Mouse (Mus musculus) MEL (cell line): ENCODE data around the gene Prkcq. TPM values are rescaled to one million over a fixed set of nuclear protein-coding genes. Genes with fewer than 3 reads are reported as not detected.

Experiments used
- DNase-seq: peaks from one replicate; pipeline ENCODE4 v3.0.0; 2011; ENCODE audit warnings: low read depth, low spot score
- H3K27ac ChIP-seq: 2 replicates; pipeline ENCODE4 v1.5.1; 2012; ENCODE audit warnings: low read depth, mild to moderate bottlenecking, control low read depth, low read length, moderate library complexity; ENCODE audit not compliant: control insufficient read depth
- H3K27me3 ChIP-seq, 2 experiments: fragments of 150-350 bp in 1 of 2; sonication (generic) in 1 of 2; 2 replicates each; pipeline ENCODE4 v1.6.1; 2012; ENCODE audit warnings: low read length in 2 of 2, mild to moderate bottlenecking in 2 of 2, improper control_type of control experiment in 1 of 2, moderate library complexity in 1 of 2; ENCODE audit not compliant: insufficient read depth in 2 of 2, control insufficient read depth in 1 of 2
- H3K36me3 ChIP-seq, 2 experiments: 2 replicates each; pipeline ENCODE4 v1.6.1; 2012 to 2014; ENCODE audit warnings: low read length in 2 of 2, improper control_type of control experiment in 1 of 2, inconsistent platforms in 1 of 2, mild to moderate bottlenecking in 1 of 2; ENCODE audit not compliant: insufficient read depth in 2 of 2, control insufficient read depth in 1 of 2
- H3K4me1 ChIP-seq, 2 experiments: fragments of 150-350 bp in 1 of 2; sonication (generic) in 1 of 2; 2 replicates each; pipeline ENCODE4 v1.6.1; 2012; ENCODE audit warnings: low read length in 2 of 2, improper control_type of control experiment in 1 of 2, mild to moderate bottlenecking in 1 of 2; ENCODE audit not compliant: insufficient read depth in 2 of 2, control insufficient read depth in 1 of 2
- H3K4me3 ChIP-seq, 2 experiments: fragments of 150-350 bp in 1 of 2; sonication (generic) in 1 of 2; 2 replicates each; pipeline ENCODE4 v1.5.1; 2012; ENCODE audit warnings: low read depth in 2 of 2, low read length in 2 of 2, mild to moderate bottlenecking in 2 of 2, moderate library complexity in 2 of 2, control low read depth in 1 of 2, improper control_type of control experiment in 1 of 2; ENCODE audit not compliant: control insufficient read depth in 1 of 2, insufficient read depth in 1 of 2
- H3K79me2 ChIP-seq: 2 replicates; pipeline ENCODE4 v1.6.1; 2012; ENCODE audit warnings: mild to moderate bottlenecking, low read length, moderate library complexity; ENCODE audit not compliant: control insufficient read depth, poor library complexity, insufficient read depth
- H3K9ac ChIP-seq: 2 replicates; pipeline ENCODE4 v1.6.1; 2012; ENCODE audit warnings: low read depth, mild to moderate bottlenecking, control low read depth, low read length, moderate library complexity; ENCODE audit not compliant: control insufficient read depth, poor library complexity, severe bottlenecking
- H3K9me3 ChIP-seq: fragments of 150-350 bp; sonication (generic); replicated peaks from 2 replicates; pipeline ENCODE4 v1.6.1; 2012; ENCODE audit warnings: mild to moderate bottlenecking, low read length, improper control_type of control experiment, moderate library complexity; ENCODE audit not compliant: insufficient read depth
- BHLHE40 ChIP-seq: IDR thresholded peaks from 2 replicates; pipeline ENCODE4 v1.6.1; 2012; ENCODE audit warnings: low read depth, mild to moderate bottlenecking, inconsistent platforms, low read length, improper control_type of control experiment, borderline replicate concordance
- CHD2 ChIP-seq: IDR thresholded peaks from 2 replicates; pipeline ENCODE4 v1.6.1; 2011; ENCODE audit warnings: low read length, improper control_type of control experiment
- JUND ChIP-seq: IDR thresholded peaks from 2 replicates; pipeline ENCODE4 v1.6.1; 2011; ENCODE audit warnings: low read depth, mild to moderate bottlenecking, improper control_type of control experiment, low read length
- KAT2A ChIP-seq: conservative IDR thresholded peaks from 2 replicates; pipeline ENCODE4 v1.6.1; 2012; ENCODE audit warnings: low read depth, low read length, improper control_type of control experiment, inconsistent platforms
- MAFK ChIP-seq: IDR thresholded peaks from 2 replicates; pipeline ENCODE4 v1.6.1; 2011; ENCODE audit warnings: low read depth, mild to moderate bottlenecking, low read length, improper control_type of control experiment, borderline replicate concordance
- MAX ChIP-seq: IDR thresholded peaks from 2 replicates; pipeline ENCODE4 v1.6.1; 2011; ENCODE audit warnings: low read length, improper control_type of control experiment
- MAZ ChIP-seq: IDR thresholded peaks from 2 replicates; pipeline ENCODE4 v1.6.1; 2012; ENCODE audit warnings: low read depth, mild to moderate bottlenecking, inconsistent platforms, low read length, improper control_type of control experiment
- MYB ChIP-seq: IDR thresholded peaks from 2 replicates; pipeline ENCODE4 v1.6.1; 2011; ENCODE audit warnings: mild to moderate bottlenecking, low read depth, low read length, improper control_type of control experiment
- MYC ChIP-seq: IDR thresholded peaks from 2 replicates; pipeline ENCODE4 v1.6.1; 2011; ENCODE audit warnings: low read depth, mild to moderate bottlenecking, low read length, improper control_type of control experiment, moderate library complexity
- NELFE ChIP-seq: IDR thresholded peaks from 2 replicates; pipeline ENCODE4 v1.6.1; 2011; ENCODE audit warnings: low read depth, low read length, improper control_type of control experiment
- NRF1 ChIP-seq: IDR thresholded peaks from 2 replicates; pipeline ENCODE4 v1.6.1; 2014; ENCODE audit warnings: low read depth, mild to moderate bottlenecking, inconsistent platforms, low read length, improper control_type of control experiment, moderate library complexity; ENCODE audit not compliant: poor library complexity, insufficient read depth, severe bottlenecking
- POLR2AphosphoS2 ChIP-seq: IDR thresholded peaks from 2 replicates; pipeline ENCODE4 v1.6.1; 2011; ENCODE audit warnings: low read length, improper control_type of control experiment
- POLR2AphosphoS5 ChIP-seq: IDR thresholded peaks from 2 replicates; pipeline ENCODE4 v1.6.1; 2012; ENCODE audit warnings: low read depth, borderline replicate concordance, mild to moderate bottlenecking, inconsistent platforms, low read length, moderate library complexity, mixed read lengths
- RAD21 ChIP-seq: IDR thresholded peaks from 2 replicates; pipeline ENCODE4 v1.6.1; 2011; ENCODE audit warnings: mild to moderate bottlenecking, low read depth, low read length, improper control_type of control experiment
- RCOR1 ChIP-seq: IDR thresholded peaks from 2 replicates; pipeline ENCODE4 v1.6.1; 2012; ENCODE audit warnings: low read depth, mild to moderate bottlenecking, inconsistent platforms, low read length, improper control_type of control experiment
- SIN3A ChIP-seq: IDR thresholded peaks from 2 replicates; pipeline ENCODE4 v1.6.1; 2012; ENCODE audit warnings: low read length, improper control_type of control experiment, inconsistent platforms
- TAL1 ChIP-seq: IDR thresholded peaks from 2 replicates; pipeline ENCODE4 v1.6.1; 2012; ENCODE audit warnings: mild to moderate bottlenecking, inconsistent platforms, low read length, moderate library complexity, mixed read lengths
- TBP ChIP-seq: IDR thresholded peaks from 2 replicates; pipeline ENCODE4 v1.8.0; 2011; ENCODE audit warnings: low read depth, low read length, improper control_type of control experiment
- USF1 ChIP-seq: IDR thresholded peaks from 2 replicates; pipeline ENCODE4 v1.6.1; 2014; ENCODE audit warnings: low read depth, mild to moderate bottlenecking, inconsistent platforms, low read length, improper control_type of control experiment, moderate library complexity
- ZKSCAN1 ChIP-seq: IDR thresholded peaks from 2 replicates; pipeline ENCODE4 v1.6.1; 2012; ENCODE audit warnings: low read depth, mild to moderate bottlenecking, inconsistent platforms, low read length, improper control_type of control experiment, moderate library complexity
- ZMIZ1 ChIP-seq: IDR thresholded peaks from 2 replicates; pipeline ENCODE4 v1.6.1; 2012; ENCODE audit warnings: low read depth, mild to moderate bottlenecking, inconsistent platforms, low read length, improper control_type of control experiment, moderate library complexity
- ZNF384 ChIP-seq: IDR thresholded peaks from 2 replicates; pipeline ENCODE4 v1.6.1; 2012; ENCODE audit warnings: low read depth, mild to moderate bottlenecking, inconsistent platforms, low read length, improper control_type of control experiment
- polyA plus RNA-seq, 2 experiments: library from polyadenylated mRNA; stranded (reverse) in 1 of 2; unstranded in 1 of 2; fragments of >175 nt in 1 of 2; fragments of >200 nt in 1 of 2; gene quantifications; 2 replicates each; pipeline versions ENCODE4 v1.2.1 to v1.2.4; 2012; ENCODE audit warnings: low replicate concordance in 2 of 2, low read depth in 1 of 2; ENCODE audit not compliant: insufficient read length in 2 of 2, insufficient read depth in 1 of 2, missing spikeins in 1 of 2
- total RNA-seq: library from RNA; depleted of rRNA; stranded (reverse); fragments of 300-350 nt; gene quantifications from 2 replicates; pipeline ENCODE4 v1.2.3, GENCODE M21; 2012

Gene Prkcq
- total and polyA plus RNA-seq, 3 experiments: 0.12 to 0.19 TPM; not detected in 1

DNA sequence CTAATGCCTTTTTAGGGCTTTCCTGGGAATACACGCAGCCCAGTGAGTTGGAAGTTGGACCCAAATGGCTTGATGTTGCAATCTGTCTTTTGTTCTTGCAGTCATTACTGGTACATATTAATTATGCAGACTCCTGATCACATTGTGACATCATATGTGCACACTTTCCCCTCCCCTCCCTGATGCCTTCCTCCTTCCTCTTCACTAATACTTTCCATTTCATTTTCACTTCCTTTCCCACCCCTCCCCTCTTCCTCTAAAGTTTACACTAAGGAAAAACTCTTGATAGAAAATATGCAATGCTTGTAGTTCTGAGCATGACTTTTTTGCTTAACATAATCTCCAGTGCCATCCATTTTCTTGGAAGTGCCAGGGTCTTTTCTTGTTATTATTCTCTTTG is 16.4 kb downstream of the Prkcq start:
- DNase-seq: no peak
- H3K36me3 ChIP-seq: peaks cover 0 to 18% of the 10 kb centered on the region in 2 experiments; a peak in 2 of 4 replicates
- no peak overlapping the region for H3K27ac ChIP-seq
- no peaks in the 10 kb centered on the region for H3K79me2 ChIP-seq
- no peak overlapping the region for H3K9ac ChIP-seq
- TF ChIP-seq BHLHE40 (no peak), MYC (no peak), USF1 (no peak), POLR2AphosphoS5 (no peak), RCOR1 (no peak), TAL1 (no peak), NELFE (no peak), RAD21 (no peak), KAT2A (no peak), TBP (no peak)
- TF ChIP-seq, all 39 proteins: peak for 0
- Histone ChIP-seq H3K4me1 (peaks cover 14 to 17% of the 10 kb centered on the region in 2 experiments), H3K4me3 (no peak overlapping the region), H3K9me3 (no peaks in the 10 kb centered on the region), H3K27me3 (peaks cover 0 to 2% of the 10 kb centered on the region in 2 experiments; a peak in 1 of 4 replicates)

DNA sequence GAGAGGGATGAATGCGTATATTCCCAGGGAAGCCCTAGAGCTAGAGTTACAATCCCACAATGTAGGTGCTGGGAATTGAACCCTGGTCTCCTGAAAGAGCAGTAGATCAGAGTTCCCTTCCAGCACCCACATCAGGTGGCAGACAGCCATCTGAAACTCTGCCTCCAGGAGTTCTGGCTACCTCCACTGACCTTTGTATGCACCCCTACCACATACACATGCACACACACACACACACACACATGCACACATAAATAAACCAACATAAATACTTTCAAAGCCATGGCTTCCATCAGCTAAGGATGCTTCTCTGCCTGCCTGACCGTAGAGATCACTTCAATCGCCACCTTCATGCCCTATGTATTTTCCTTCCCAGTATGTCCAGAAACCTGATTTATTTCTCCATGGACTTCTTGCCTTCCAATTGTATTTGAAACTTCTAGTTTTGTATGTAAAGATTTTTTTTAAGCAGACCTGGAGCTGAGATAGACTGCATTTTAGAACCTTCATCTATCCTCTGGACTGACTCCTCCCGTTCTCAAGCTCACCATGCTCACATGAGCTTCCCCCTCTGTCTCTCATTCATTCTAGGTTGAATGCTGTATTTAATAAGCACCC is 17.4 kb downstream of the Prkcq start:
- H3K27ac ChIP-seq: no peak overlapping the region
- H3K9me3 ChIP-seq: no peaks in the 10 kb centered on the region
- TF ChIP-seq SIN3A: no peak
- TF ChIP-seq, all 39 proteins: peak for 0
- H3K79me2 ChIP-seq: no peaks in the 10 kb centered on the region
- H3K36me3 ChIP-seq: peaks cover 0 to 26% of the 10 kb centered on the region in 2 experiments; a peak in 2 of 4 replicates
- H3K9ac ChIP-seq: no peak overlapping the region
- peaks cover 0 to 2% of the 10 kb centered on the region in 2 experiments; a peak in 1 of 4 replicates for H3K27me3 ChIP-seq
- peaks cover 16 to 17% of the 10 kb centered on the region in 2 experiments for H3K4me1 ChIP-seq
- DNase-seq: no peak
- no peak overlapping the region for H3K4me3 ChIP-seq

DNA sequence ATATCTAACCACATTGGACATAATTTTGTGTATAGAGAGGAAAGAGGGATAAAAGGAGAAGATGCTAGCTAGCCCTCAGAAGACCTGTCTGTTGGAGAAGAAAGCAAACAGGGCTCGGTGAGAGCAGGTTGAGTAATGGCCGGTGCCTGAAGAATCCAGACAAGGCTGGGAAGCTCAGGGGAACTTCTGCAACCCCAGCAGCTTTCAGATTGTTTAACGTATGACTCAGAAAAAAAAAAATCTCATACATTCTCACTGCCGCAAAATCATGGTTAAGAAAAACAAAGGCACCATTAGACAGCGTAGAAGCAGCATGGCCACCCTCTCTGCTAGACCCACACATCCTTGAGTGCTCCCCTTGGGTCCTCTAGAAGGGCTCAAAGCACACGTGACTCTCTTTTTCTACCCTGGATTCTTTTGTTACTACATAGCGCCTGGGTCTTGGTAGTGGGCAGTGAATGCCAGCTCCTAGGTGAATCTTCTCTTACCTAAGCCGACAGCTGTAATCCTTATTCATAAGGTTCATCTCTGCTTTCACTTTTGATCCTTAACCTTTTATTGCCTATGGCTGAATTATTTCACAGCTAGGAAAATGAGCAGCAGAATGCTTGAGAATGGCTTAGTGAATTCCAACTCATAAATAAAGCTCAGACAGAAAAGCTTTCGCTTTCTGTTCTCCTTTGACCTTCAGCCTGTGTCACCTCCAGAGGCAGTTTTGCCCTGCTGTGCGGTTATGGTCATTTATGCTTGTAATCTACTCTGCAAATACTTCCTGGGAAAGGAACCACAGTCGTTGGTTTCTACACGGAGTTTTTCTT is 20.6 kb downstream of the Prkcq start:
- H3K79me2 ChIP-seq: no peaks in the 10 kb centered on the region
- peak overlapping the region in 1 of 2 experiments; percentile 25; a peak in 2 of 4 replicates for H3K4me3 ChIP-seq
- H3K27me3 ChIP-seq: no peaks in the 10 kb centered on the region
- DNase-seq: no peak
- peaks cover 12 to 15% of the 10 kb centered on the region in 2 experiments for H3K4me1 ChIP-seq
- H3K36me3 ChIP-seq: peaks cover 0 to 28% of the 10 kb centered on the region in 2 experiments; a peak in 2 of 4 replicates
- H3K9ac ChIP-seq: no peak overlapping the region
- TF ChIP-seq BHLHE40 (no peak), POLR2AphosphoS2 (no peak), MAX (no peak), ZNF384 (no peak), MAFK (no peak), ZMIZ1 (no peak), JUND (no peak), MYB (no peak), POLR2AphosphoS5 (no peak), NRF1 (no peak), TBP (no peak), CHD2 (no peak), MAZ (no peak), SIN3A (no peak), ZKSCAN1 (no peak), NELFE (no peak)
- no peaks in the 10 kb centered on the region for H3K9me3 ChIP-seq
- no peak overlapping the region for H3K27ac ChIP-seq
